In genomic region chr10:20684151-20684550, GRCm38 (mm10) we compare ENCODE assay signal across 32 mouse cellular contexts. TPM values are rescaled to one million over a fixed set of nuclear protein-coding genes. Genes with fewer than 3 reads are reported as not detected.
"Had no signal": no experiment of that assay in that cellular context is flagged by ENCODE, and none has a peak within 500 bp of the region (broad histone marks: within the 10 kb centered on the region; RNA-seq: fewer than 3 reads in every experiment).

No protein-coding gene starts in this region.

- H3K4me1 ChIP-seq: limb, embryonic 10.5 days; limb, embryonic 12.5 days; limb, embryonic 13.5 days; limb, embryonic 15.5 days; liver, embryonic 15.5 days; lung, embryonic 15.5 days; midbrain, embryonic 12.5 days; midbrain, embryonic 13.5 days; midbrain, embryonic 15.5 days; neural tube, embryonic 12.5 days had no signal

- DNase-seq: left cerebral cortex, postnatal 4 days; liver; liver, embryonic 13.5 days; liver, postnatal 0 days; lung, adult 18-20 months; lung, adult 2 months; lung, embryonic 14.5 days; lung, postnatal 10 days; lung, postnatal 14 days; lung, postnatal 36 days; lung, postnatal 4 days; midbrain, embryonic 14.5 days had no signal

- H3K27ac ChIP-seq: left cerebral cortex, adult 2 months; limb, embryonic 10.5 days; limb, embryonic 12.5 days; limb, embryonic 13.5 days; limb, embryonic 15.5 days; liver, embryonic 12.5 days; liver, embryonic 13.5 days; liver, embryonic 14.5 days; liver, embryonic 15.5 days; lung, embryonic 15.5 days; macrophage; midbrain, embryonic 12.5 days; midbrain, embryonic 13.5 days; midbrain, embryonic 15.5 days; neural tube, embryonic 12.5 days had no signal

- H3K4me2 ChIP-seq: limb, embryonic 12.5 days; limb, embryonic 13.5 days; limb, embryonic 15.5 days; liver, embryonic 11.5 days; liver, embryonic 12.5 days; liver, embryonic 13.5 days; liver, embryonic 15.5 days; lung, embryonic 14.5 days; lung, embryonic 15.5 days; midbrain, embryonic 12.5 days; midbrain, embryonic 13.5 days; midbrain, embryonic 15.5 days; neural tube, embryonic 12.5 days had no signal

- H3K4me3 ChIP-seq: left cerebral cortex, adult 2 months; limb, embryonic 10.5 days; limb, embryonic 12.5 days; limb, embryonic 13.5 days; limb, embryonic 15.5 days; liver, embryonic 12.5 days; liver, embryonic 13.5 days; liver, embryonic 15.5 days; lung, embryonic 15.5 days; megakaryocyte, embryonic 14.5 days; midbrain, embryonic 12.5 days; midbrain, embryonic 13.5 days; midbrain, embryonic 15.5 days; myocyte; neural tube, embryonic 12.5 days had no signal

- H3K36me3 ChIP-seq: limb, embryonic 10.5 days; limb, embryonic 12.5 days; limb, embryonic 13.5 days; limb, embryonic 15.5 days; liver, embryonic 12.5 days; liver, embryonic 13.5 days; liver, embryonic 15.5 days; lung, embryonic 15.5 days; midbrain, embryonic 12.5 days; midbrain, embryonic 13.5 days; midbrain, embryonic 15.5 days; neural tube, embryonic 12.5 days had no signal

- H3K9ac ChIP-seq: limb, embryonic 12.5 days; limb, embryonic 13.5 days; limb, embryonic 15.5 days; liver, embryonic 12.5 days; liver, embryonic 13.5 days; liver, embryonic 14.5 days; liver, embryonic 15.5 days; liver, postnatal 0 days; lung, embryonic 14.5 days; lung, embryonic 15.5 days; midbrain, embryonic 12.5 days; midbrain, embryonic 13.5 days; midbrain, embryonic 15.5 days; neural tube, embryonic 12.5 days had no signal

- H3K27me3 ChIP-seq: limb, embryonic 12.5 days; limb, embryonic 13.5 days; limb, embryonic 15.5 days; liver, embryonic 12.5 days; liver, embryonic 13.5 days; liver, embryonic 15.5 days; lung, embryonic 15.5 days; megakaryocyte, embryonic 14.5 days; midbrain, embryonic 12.5 days; midbrain, embryonic 13.5 days; midbrain, embryonic 15.5 days; neural tube, embryonic 12.5 days had no signal

- ATAC-seq: liver, embryonic 12.5 days; liver, postnatal 0 days; lung, postnatal 0 days; midbrain, embryonic 13.5 days; midbrain, embryonic 15.5 days; midbrain, embryonic 16.5 days had no signal

- H3K9me3 ChIP-seq: limb, embryonic 10.5 days; limb, embryonic 12.5 days; limb, embryonic 15.5 days; liver, embryonic 12.5 days; liver, embryonic 13.5 days; liver, embryonic 15.5 days; lung, embryonic 15.5 days; midbrain, embryonic 12.5 days; midbrain, embryonic 15.5 days; neural tube, embryonic 12.5 days had no signal

RNA-seq across cellular contexts. Expression of gene Pde7b, which starts 40.7 kb away (rescaled TPM):
- total RNA-seq: megakaryocyte-erythroid progenitor cell, adult 5-6 weeks had no signal
